Mouse (Mus musculus) brain, embryonic 14.5 days (tissue): ENCODE measurements at regions not wholly inside any gene's neighbourhood (a gene's known extent, or its start where the extent isn't known, plus 50 kb on each side); places are given as distances from the start of the nearest gene placed in this dataset.

ENCODE experiments used
- CTCF ChIP-seq: fragments of 200-500 bp; IDR thresholded peaks from 2 replicates; pipeline ENCODE4 v1.5.1; 2012; ENCODE audit warnings: inconsistent platforms, mild to moderate bottlenecking, moderate library complexity, borderline replicate concordance; ENCODE audit not compliant: insufficient read depth, insufficient read length; ENCODE audit errors: extremely low read depth
- POLR2A ChIP-seq: fragments of 200-500 bp; IDR thresholded peaks from 2 replicates; pipeline ENCODE4 v1.6.1; 2012; ENCODE audit warnings: mild to moderate bottlenecking, inconsistent platforms, borderline replicate concordance; ENCODE audit not compliant: poor library complexity, insufficient read depth, insufficient read length, severe bottlenecking; ENCODE audit errors: extremely low read depth

GRCm38 (mm10) chr5:83029703-83030102, 325.3 kb downstream of the Tecrl start:
- TF ChIP-seq CTCF (no peak), POLR2A (no peak)
